ENCODE assay signal across 19 mouse cellular contexts in genomic region chr4:28242272-28242671, GRCm38 (mm10).
DNase-seq lines count a peak whose midpoint lies in the region; ATAC-seq and TF ChIP-seq lines count a peak whose summit lies in the region.
"Had no signal": no experiment of that assay in that cellular context is flagged by ENCODE, and none has a peak within 500 bp of the region (broad histone marks: within the 10 kb centered on the region; RNA-seq: fewer than 3 reads in every experiment).

No protein-coding gene starts in this region.

- peak; percentile 54; the same call in 1 of the 2 replicates for ATAC-seq in forebrain, embryonic 14.5 days
- ATAC-seq in midbrain, postnatal 0 days (ENCODE audit: low FRiP score), result no peak
- no peak for ATAC-seq in midbrain, embryonic 15.5 days (replicated peaks)
- ATAC-seq: intestine, postnatal 0 days had no signal

- no peaks in the 10 kb centered on the region for H3K27me3 ChIP-seq in forebrain, embryonic 14.5 days (replicated peaks; ENCODE audit: control insufficient read depth, insufficient read depth, low read length)
- H3K27me3 ChIP-seq in forebrain, embryonic 10.5 days (ENCODE audit: poor library complexity, severe bottlenecking), result no peaks in the 10 kb centered on the region
- H3K27me3 ChIP-seq in midbrain, postnatal 0 days (ENCODE audit: insufficient read depth, low read length), result no peaks in the 10 kb centered on the region
- no peaks in the 10 kb centered on the region for H3K27me3 ChIP-seq in midbrain, embryonic 15.5 days (replicated peaks)
- H3K27me3 ChIP-seq: embryonic facial prominence, embryonic 13.5 days; heart, embryonic 13.5 days; hindbrain, embryonic 15.5 days had no signal

- peak; percentile 39 to 51 for DNase-seq in cerebellum, postnatal 10 days
- DNase-seq in cerebellum, adult 8-10 months, result no peak
- DNase-seq in forebrain, embryonic 14.5 days (ENCODE audit: low spot score), result peak; percentile 47
- DNase-seq in forebrain, embryonic 10.5 days (ENCODE audit: extremely low spot score, low spot score), result no peak
- peak; percentile 3 for DNase-seq in midbrain, postnatal 0 days (ENCODE audit: low spot score)
- DNase-seq in right cerebral cortex, postnatal 4 days, result no peak
- no peak for DNase-seq in adrenal gland, postnatal 10 days
- DNase-seq: adrenal gland, postnatal 14 days; cerebellum, adult 11 months; cerebellum, adult 9-10 months; gastrocnemius, postnatal 36 days; heart, adult 11 months; heart, postnatal 36 days; kidney, adult 8-10 months had no signal

- H3K9me3 ChIP-seq in forebrain, embryonic 14.5 days (replicated peaks; ENCODE audit: control insufficient read depth, low read length), result no peaks in the 10 kb centered on the region
- H3K9me3 ChIP-seq in forebrain, embryonic 10.5 days, result no peaks in the 10 kb centered on the region
- H3K9me3 ChIP-seq in midbrain, postnatal 0 days (ENCODE audit: low read length), result no peaks in the 10 kb centered on the region
- H3K9me3 ChIP-seq in midbrain, embryonic 15.5 days, result no peaks in the 10 kb centered on the region
- H3K9me3 ChIP-seq: embryonic facial prominence, embryonic 13.5 days; heart, embryonic 13.5 days; hindbrain, embryonic 15.5 days had no signal

- H3K4me2 ChIP-seq in forebrain, embryonic 14.5 days (ENCODE audit: low read length), result no peak overlapping the region
- no peak overlapping the region for H3K4me2 ChIP-seq in midbrain, postnatal 0 days (ENCODE audit: low read depth, low read length, poor library complexity, severe bottlenecking)
- no peak overlapping the region for H3K4me2 ChIP-seq in midbrain, embryonic 15.5 days
- H3K4me2 ChIP-seq: embryonic facial prominence, embryonic 13.5 days; heart, embryonic 13.5 days; hindbrain, embryonic 15.5 days had no signal

- H3K27ac ChIP-seq in forebrain, embryonic 14.5 days (ENCODE audit: low read depth, low read length), result no peak overlapping the region
- H3K27ac ChIP-seq in forebrain, embryonic 10.5 days, result no peak overlapping the region
- H3K27ac ChIP-seq in midbrain, postnatal 0 days (ENCODE audit: low read depth, low read length), result no peak overlapping the region
- H3K27ac ChIP-seq in midbrain, embryonic 15.5 days, result no peak overlapping the region
- H3K27ac ChIP-seq: embryonic facial prominence, embryonic 13.5 days; heart, embryonic 13.5 days; hindbrain, embryonic 15.5 days had no signal

- H3K9ac ChIP-seq in forebrain, embryonic 14.5 days (ENCODE audit: low read length), result no peak overlapping the region
- no peak overlapping the region for H3K9ac ChIP-seq in midbrain, postnatal 0 days (replicated peaks; ENCODE audit: low read length, poor library complexity, severe bottlenecking)
- no peak overlapping the region for H3K9ac ChIP-seq in midbrain, embryonic 15.5 days
- H3K9ac ChIP-seq: embryonic facial prominence, embryonic 13.5 days; heart, embryonic 13.5 days; hindbrain, embryonic 15.5 days had no signal

- H3K4me3 ChIP-seq in forebrain, embryonic 14.5 days (ENCODE audit: low read depth, low read length), result no peak overlapping the region
- no peak overlapping the region for H3K4me3 ChIP-seq in forebrain, embryonic 10.5 days
- no peak overlapping the region for H3K4me3 ChIP-seq in midbrain, postnatal 0 days (ENCODE audit: low read depth, low read length)
- no peak overlapping the region for H3K4me3 ChIP-seq in midbrain, embryonic 15.5 days
- H3K4me3 ChIP-seq: embryonic facial prominence, embryonic 13.5 days; heart, embryonic 13.5 days; hindbrain, embryonic 15.5 days had no signal

- H3K36me3 ChIP-seq in forebrain, embryonic 14.5 days (ENCODE audit: control insufficient read depth, insufficient read depth, low read length), result no peaks in the 10 kb centered on the region
- no peaks in the 10 kb centered on the region for H3K36me3 ChIP-seq in forebrain, embryonic 10.5 days (replicated peaks)
- H3K36me3 ChIP-seq in midbrain, postnatal 0 days (ENCODE audit: insufficient read depth, low read length), result no peaks in the 10 kb centered on the region
- no peaks in the 10 kb centered on the region for H3K36me3 ChIP-seq in midbrain, embryonic 15.5 days (replicated peaks)
- H3K36me3 ChIP-seq: embryonic facial prominence, embryonic 13.5 days; heart, embryonic 13.5 days; hindbrain, embryonic 15.5 days had no signal

- 82% methylated on average over 1 of the region's 1 CpGs for WGBS in forebrain, embryonic 14.5 days
- 90% methylated on average over 1 of the region's 1 CpGs for WGBS in forebrain, embryonic 10.5 days
- 95% methylated on average over 1 of the region's 1 CpGs for WGBS in midbrain, postnatal 0 days
- WGBS in midbrain, embryonic 15.5 days, result 91% methylated on average over 1 of the region's 1 CpGs

- no peak for TF ChIP-seq CTCF in midbrain, postnatal 0 days (IDR thresholded peaks at IDR 0.05)

- H3K4me1 ChIP-seq in forebrain, embryonic 14.5 days (ENCODE audit: control insufficient read depth, insufficient read depth, low read length), result no peaks in the 10 kb centered on the region
- no peaks in the 10 kb centered on the region for H3K4me1 ChIP-seq in forebrain, embryonic 10.5 days
- no peaks in the 10 kb centered on the region for H3K4me1 ChIP-seq in midbrain, postnatal 0 days (ENCODE audit: insufficient read depth, low read length)
- no peaks in the 10 kb centered on the region for H3K4me1 ChIP-seq in midbrain, embryonic 15.5 days
- H3K4me1 ChIP-seq: embryonic facial prominence, embryonic 13.5 days; heart, embryonic 13.5 days; hindbrain, embryonic 15.5 days had no signal

Comparison
In these comparisons a context has a peak if more than half of its experiments do, and no peak if none do; other contexts are left out.
1. DNase-seq: peak in cerebellum, postnatal 10 days (2 of 2), forebrain, embryonic 14.5 days (single experiment) and midbrain, postnatal 0 days (single experiment); none in cerebellum, adult 8-10 months (single experiment), forebrain, embryonic 10.5 days (single experiment), right cerebral cortex, postnatal 4 days (single experiment) and adrenal gland, postnatal 10 days (single experiment).